Mouse (Mus musculus) embryonic facial prominence, embryonic 11.5 days (tissue): Measurements from ENCODE around the gene Itpa. TPM values are rescaled to one million over a fixed set of nuclear protein-coding genes. Genes with fewer than 3 reads are reported as not detected.

Experiments used
- ATAC-seq: fragments of 200-750 bp; cut with Nextera tagmentation; replicated peaks from 2 replicates; pipeline ENCODE4 v1.8.0; 2017; ENCODE audit warnings: low read depth; ENCODE audit not compliant: insufficient number of reproducible peaks, low FRiP score, low TSS enrichment
- DNase-seq: peaks from one replicate; pipeline ENCODE4 v3.0.0-alpha.2; 2015; ENCODE audit warnings: low spot score
- H3K27ac ChIP-seq: fragments of 300-500 bp; sonication (generic); replicated peaks from 2 replicates; pipeline ENCODE4 v1.5.1; 2014; ENCODE audit warnings: mild to moderate bottlenecking, low read depth, low read length, control low read depth
- H3K27me3 ChIP-seq: fragments of 300-500 bp; sonication (generic); 2 replicates; pipeline ENCODE4 v1.6.1; 2014; ENCODE audit warnings: mild to moderate bottlenecking, low read length, moderate library complexity, mixed read lengths; ENCODE audit not compliant: control insufficient read depth, insufficient read depth
- H3K36me3 ChIP-seq: fragments of 300-500 bp; sonication (generic); replicated peaks from 2 replicates; pipeline ENCODE4 v1.6.1; 2014; ENCODE audit warnings: low read depth, mild to moderate bottlenecking, low read length, moderate library complexity, mixed read lengths; ENCODE audit not compliant: control insufficient read depth, insufficient read depth
- H3K4me1 ChIP-seq: fragments of 300-500 bp; sonication (generic); 2 replicates; pipeline ENCODE4 v1.6.1; 2014; ENCODE audit warnings: low read length, mixed read lengths; ENCODE audit not compliant: control insufficient read depth, insufficient read depth
- H3K4me2 ChIP-seq: fragments of 300-500 bp; sonication (generic); 2 replicates; pipeline ENCODE4 v1.6.1; 2014; ENCODE audit warnings: low read depth, mild to moderate bottlenecking, control low read depth, low read length, moderate library complexity
- H3K4me3 ChIP-seq: fragments of 300-500 bp; sonication (generic); 2 replicates; pipeline ENCODE4 v1.5.1; 2014; ENCODE audit warnings: low read depth, low read length, control low read depth
- H3K9ac ChIP-seq: fragments of 300-500 bp; sonication (generic); replicated peaks from 2 replicates; pipeline ENCODE4 v1.6.1; 2014; ENCODE audit warnings: mild to moderate bottlenecking, control low read depth, low read length
- H3K9me3 ChIP-seq: fragments of 300-500 bp; sonication (generic); replicated peaks from 2 replicates; pipeline ENCODE4 v1.6.1; 2016; ENCODE audit warnings: mild to moderate bottlenecking, low read length, inconsistent platforms, mixed read lengths; ENCODE audit not compliant: control insufficient read depth
- WGBS: fragments of 180-500 bp; shearing (Covaris S2); extraction: QIAGEN DNeasy Blood & Tissue Kit; methylation state at CpG from one replicate; pipeline ENCODE4 v1.1.7; 2014; 5-methylcytosine and 5-hydroxymethylcytosine counted together
- polyA plus RNA-seq: library from polyadenylated mRNA; unstranded; fragments of >200 nt; fragmentation: Nextera tagmentation; extraction: Ambion mirVana; gene quantifications from 2 replicates; pipeline ENCODE4 v1.2.1, GENCODE M21; 2014

The Itpa gene
- polyA plus RNA-seq, 1 experiment from 2014 or later: 131 TPM

GRCm38 (mm10) chr2:130658530-130658929 lies 8.9 kb upstream of the Itpa start:
- H3K9ac ChIP-seq: no peak overlapping the region
- no peak overlapping the region for H3K4me3 ChIP-seq
- no peaks in the 10 kb centered on the region for H3K27me3 ChIP-seq
- no peak for ATAC-seq
- H3K4me2 ChIP-seq: no peak overlapping the region
- no peak for DNase-seq
- 94% methylated on average over 10 of the region's 10 CpGs for WGBS
- H3K27ac ChIP-seq: no peak overlapping the region
- H3K4me1 ChIP-seq: no peaks in the 10 kb centered on the region
- H3K9me3 ChIP-seq: no peaks in the 10 kb centered on the region
- H3K36me3 ChIP-seq: peaks cover 7% of the 10 kb centered on the region

GRCm38 (mm10) chr2:130663342-130663741 lies 4.1 kb upstream of the Itpa start:
- 0 out of 2 replicates have a peak, but pooled peaks cover 1% of the 10 kb centered on the region for H3K4me1 ChIP-seq
- no peaks in the 10 kb centered on the region for H3K27me3 ChIP-seq
- 90% methylated on average over 11 of the region's 11 CpGs for WGBS
- ATAC-seq (no peak), DNase-seq (no peak)
- no peak overlapping the region for H3K27ac ChIP-seq
- H3K4me3 ChIP-seq: peak overlapping the region; percentile 4; the same call in 1 of the 2 replicates
- peak overlapping the region; percentile 94 for H3K9ac ChIP-seq
- H3K4me2 ChIP-seq: peak overlapping the region; percentile 50
- peaks cover 3% of the 10 kb centered on the region for H3K36me3 ChIP-seq
- H3K9me3 ChIP-seq: no peaks in the 10 kb centered on the region

GRCm38 (mm10) chr2:130664102-130664701 lies 3.2 kb upstream of the Itpa start, which contains the start of gene Ddrgk1:
Ddrgk1 (minus strand) TSS chr2:130664659.
- Histone ChIP-seq H3K4me1 (0 out of 2 replicates have a peak, but pooled peaks cover 2% of the 10 kb centered on the region), H3K4me3 (peak within 1 kb of the TSS; percentile 61), H3K9ac (peak within 1 kb of the TSS; percentile 94), H3K27me3 (no peaks in the 10 kb centered on the region), H3K27ac (peak within 1 kb of the TSS; percentile 94), H3K36me3 (peaks cover under 1% of the 10 kb centered on the region), H3K9me3 (no peaks in the 10 kb centered on the region), H3K4me2 (peak within 1 kb of the TSS; percentile 50)
- ATAC-seq (peak; percentile 94), DNase-seq (peak; percentile 97)
- under 1% methylated on average over 40 of the region's 40 CpGs for WGBS

- no peak for DNase-seq
- Histone ChIP-seq H3K4me2 (no peak overlapping the region), H3K27me3 (no peaks in the 10 kb centered on the region), H3K9ac (no peak overlapping the region), H3K27ac (no peak overlapping the region), H3K36me3 (peaks cover 17% of the 10 kb centered on the region), H3K9me3 (no peaks in the 10 kb centered on the region), H3K4me1 (no peaks in the 10 kb centered on the region), H3K4me3 (no peak overlapping the region)
- 89% methylated on average over 10 of the region's 10 CpGs for WGBS
- no peak for ATAC-seq
These were observed 9.8 kb downstream of the Itpa start for GRCm38 (mm10) chr2:130677211-130677610.

GRCm38 (mm10) chr2:130679154-130679553 lies 11.7 kb downstream of the Itpa start:
- Histone ChIP-seq H3K27ac (no peak overlapping the region), H3K4me2 (no peak overlapping the region), H3K27me3 (no peaks in the 10 kb centered on the region), H3K36me3 (peaks cover 11% of the 10 kb centered on the region), H3K4me3 (no peak overlapping the region), H3K9me3 (no peaks in the 10 kb centered on the region), H3K9ac (no peak overlapping the region), H3K4me1 (no peaks in the 10 kb centered on the region)
- 94% methylated on average over 12 of the region's 12 CpGs for WGBS
- ATAC-seq: no peak
- no peak for DNase-seq

- H3K9me3 ChIP-seq: no peaks in the 10 kb centered on the region
- 77% methylated on average over 6 of the region's 6 CpGs for WGBS
- no peak overlapping the region for H3K4me3 ChIP-seq
- no peaks in the 10 kb centered on the region for H3K4me1 ChIP-seq
- no peak overlapping the region for H3K27ac ChIP-seq
- no peak for ATAC-seq
- H3K36me3 ChIP-seq: peaks cover 9% of the 10 kb centered on the region
- H3K9ac ChIP-seq: no peak overlapping the region
- no peak for DNase-seq
- H3K27me3 ChIP-seq: no peaks in the 10 kb centered on the region
- no peak overlapping the region for H3K4me2 ChIP-seq
These were observed 12.5 kb downstream of the Itpa start for GRCm38 (mm10) chr2:130679899-130680298.

- ATAC-seq: no peak
- WGBS: 83% methylated on average over 3 of the region's 3 CpGs
- H3K36me3 ChIP-seq: peaks cover 9% of the 10 kb centered on the region
These were observed 14.1 kb downstream of the Itpa start for GRCm38 (mm10) chr2:130681531-130681930.

GRCm38 (mm10) chr2:130685426-130685825 lies 18.0 kb downstream of the Itpa start:
- H3K36me3 ChIP-seq: no peaks in the 10 kb centered on the region; the same call in none of the 2 replicates
- H3K27me3 ChIP-seq: no peaks in the 10 kb centered on the region
- H3K9me3 ChIP-seq: no peaks in the 10 kb centered on the region
- DNase-seq: no peak
- no peaks in the 10 kb centered on the region for H3K4me1 ChIP-seq
- 86% methylated on average over 9 of the region's 9 CpGs for WGBS
- no peak overlapping the region for H3K27ac ChIP-seq
- H3K9ac ChIP-seq: no peak overlapping the region
- ATAC-seq: no peak
- H3K4me2 ChIP-seq: no peak overlapping the region
- no peak overlapping the region for H3K4me3 ChIP-seq

More at GRCm38 (mm10) chr2:130681531-130681930, 14.1 kb downstream of the Itpa start:
- no peak overlapping the region for H3K4me2 ChIP-seq
- DNase-seq: no peak
- H3K4me3 ChIP-seq: no peak overlapping the region
- no peaks in the 10 kb centered on the region for H3K4me1 ChIP-seq
- no peak overlapping the region for H3K27ac ChIP-seq
- no peaks in the 10 kb centered on the region for H3K27me3 ChIP-seq
- H3K9me3 ChIP-seq: no peaks in the 10 kb centered on the region
- no peak overlapping the region for H3K9ac ChIP-seq
